Mouse (Mus musculus): ENCODE results near the gene Polr2a.

Gene Polr2a

DNA sequence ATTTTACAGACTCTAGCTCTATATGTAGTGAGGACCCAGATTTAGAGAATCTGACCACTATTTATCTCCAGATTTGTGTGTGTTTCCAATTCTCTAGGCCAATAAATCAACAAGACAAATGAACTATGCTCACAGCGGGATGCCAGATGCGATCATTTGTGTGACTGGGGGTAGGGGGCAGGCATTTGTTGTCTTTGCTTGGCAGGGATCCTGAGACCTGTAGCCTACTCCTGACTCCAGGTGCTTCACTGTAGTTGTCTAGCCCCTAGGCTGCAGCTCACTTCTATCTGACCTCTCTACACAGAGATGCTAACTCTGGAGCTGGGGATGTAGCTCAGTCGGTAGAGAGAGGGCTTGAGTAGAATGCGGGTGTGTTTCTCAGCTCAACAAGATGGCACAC lies 23.4 kb upstream of the Polr2a start:
- no peak for DNase-seq (ENCODE audit: low spot score)

DNA sequence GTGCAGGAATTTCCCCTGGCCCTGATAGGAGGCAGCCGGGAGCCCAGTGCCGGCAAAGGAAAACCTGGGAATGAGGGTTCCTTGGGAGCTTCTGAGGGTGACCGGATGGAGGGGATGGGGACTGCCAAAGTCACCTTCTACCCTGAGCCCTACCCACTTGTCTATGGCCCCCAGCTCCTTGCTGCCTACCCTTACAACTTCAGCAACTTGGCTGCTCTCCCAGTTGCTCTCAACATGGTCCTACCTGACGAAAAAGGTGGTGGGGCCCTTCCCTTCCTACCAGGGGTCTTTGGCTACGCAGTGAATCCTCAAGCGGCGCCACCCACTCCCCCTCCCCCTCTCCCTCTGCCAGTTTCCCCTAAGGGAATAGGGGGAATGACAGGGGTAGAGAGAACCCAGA lies 20.5 kb upstream of the Polr2a start:
- DNase-seq (ENCODE audit: low spot score): no peak

GRCm38 (mm10) chr11:69778258-69778982 lies 20.0 kb upstream of the Polr2a start:
- DNase-seq (ENCODE audit: low spot score): no peak

DNA sequence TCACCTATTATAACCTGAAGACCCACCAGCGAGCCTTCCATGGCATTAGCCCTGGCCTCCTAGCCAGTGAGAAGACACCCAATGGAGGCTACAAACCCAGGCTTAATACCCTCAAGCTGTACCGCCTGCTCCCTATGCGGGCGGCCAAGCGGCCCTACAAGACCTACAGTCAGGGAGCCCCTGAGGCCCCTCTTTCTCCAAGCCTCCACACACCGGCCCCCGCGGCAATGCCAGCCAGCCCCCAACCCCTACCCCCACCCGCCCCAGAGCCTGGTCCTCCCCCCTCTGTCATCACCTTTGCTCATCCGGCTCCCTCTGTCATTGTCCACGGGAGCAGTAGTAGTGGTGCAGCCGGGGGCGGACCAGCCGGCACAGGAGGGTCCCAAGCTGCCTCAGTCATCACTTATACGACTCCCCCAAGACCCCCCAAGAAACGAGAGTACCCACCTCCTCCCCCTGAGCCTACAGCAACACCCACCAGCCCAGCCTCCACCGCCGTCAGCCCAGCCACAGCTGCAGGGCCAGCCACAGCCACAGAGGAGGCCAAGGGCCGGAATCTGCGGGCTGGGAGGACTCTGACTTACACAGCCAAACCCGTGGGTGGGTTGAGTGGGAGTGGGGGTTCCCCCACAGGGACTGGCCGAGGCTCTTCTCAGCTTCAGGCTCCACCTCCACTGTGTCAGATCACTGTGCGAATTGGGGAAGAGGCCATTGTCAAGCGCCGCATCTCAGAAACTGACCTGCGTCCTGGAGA lies 19.2 kb upstream of the Polr2a start:
- no peak for DNase-seq (ENCODE audit: low spot score)

DNA sequence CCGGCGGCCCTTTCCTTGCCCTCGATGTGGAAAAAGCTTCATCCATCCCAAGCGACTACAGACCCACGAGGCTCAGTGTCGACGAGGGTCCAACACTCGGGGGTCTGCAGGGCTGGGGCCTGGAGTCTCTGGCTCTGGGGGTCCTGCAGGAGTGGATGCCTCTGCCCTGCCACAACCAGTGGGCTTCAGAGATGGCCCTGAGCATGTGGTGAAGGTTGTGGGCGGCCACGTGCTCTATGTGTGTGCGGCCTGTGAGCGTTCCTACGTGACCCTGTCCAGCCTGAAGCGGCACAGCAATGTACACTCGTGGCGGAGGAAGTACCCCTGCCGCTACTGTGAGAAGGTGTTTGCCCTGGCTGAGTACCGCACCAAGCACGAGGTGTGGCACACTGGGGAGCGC lies 18.1 kb upstream of the Polr2a start:
- no peak for DNase-seq (ENCODE audit: low spot score)

DNA sequence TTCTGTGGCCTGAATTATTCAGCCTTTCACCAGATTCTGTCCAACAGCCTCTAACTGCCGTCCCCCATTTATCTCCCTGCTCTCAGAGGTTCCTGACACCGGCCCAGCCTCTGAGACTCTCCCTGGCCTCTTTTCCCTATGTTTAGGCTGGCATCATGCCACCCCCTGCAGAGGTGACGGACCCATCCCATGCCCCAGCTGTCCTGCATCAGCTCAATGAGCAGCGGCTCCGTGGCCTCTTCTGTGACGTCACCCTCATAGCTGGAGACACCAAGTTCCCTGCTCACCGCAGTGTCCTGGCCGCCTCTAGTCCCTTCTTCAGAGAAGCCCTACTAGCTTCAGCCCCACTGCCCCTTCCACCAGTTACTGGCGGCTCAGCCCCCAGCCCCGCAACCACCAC lies 17.3 kb upstream of the Polr2a start:
- no peak for DNase-seq (ENCODE audit: low spot score)

DNA sequence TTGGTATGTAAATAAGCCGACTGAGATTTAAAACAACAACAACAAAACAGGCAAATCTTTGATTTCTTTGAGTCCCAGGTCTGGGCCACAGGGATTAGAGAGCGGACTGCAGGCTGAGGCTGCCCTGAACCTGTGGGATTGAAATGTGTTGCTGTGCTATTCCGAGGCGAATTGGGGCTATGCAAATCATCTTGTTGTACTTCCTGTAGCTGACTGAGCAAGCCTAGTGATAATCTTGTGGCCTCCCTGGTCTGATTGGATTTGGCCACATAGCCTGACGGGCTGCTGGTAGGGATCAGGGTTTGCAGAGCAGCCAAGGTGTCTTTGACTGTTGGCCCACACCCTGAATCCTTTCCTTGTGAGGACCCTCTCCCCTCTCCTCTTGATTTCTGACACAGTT lies 16.5 kb upstream of the Polr2a start:
- DNase-seq (ENCODE audit: low spot score): no peak

GRCm38 (mm10) chr11:69767625-69767909 lies 9.1 kb upstream of the Polr2a start:
- no peak for DNase-seq (ENCODE audit: low spot score)

- DNase-seq (ENCODE audit: low spot score): no peak
These were observed 8.6 kb upstream of the Polr2a start for GRCm38 (mm10) chr11:69766872-69767624.

DNA sequence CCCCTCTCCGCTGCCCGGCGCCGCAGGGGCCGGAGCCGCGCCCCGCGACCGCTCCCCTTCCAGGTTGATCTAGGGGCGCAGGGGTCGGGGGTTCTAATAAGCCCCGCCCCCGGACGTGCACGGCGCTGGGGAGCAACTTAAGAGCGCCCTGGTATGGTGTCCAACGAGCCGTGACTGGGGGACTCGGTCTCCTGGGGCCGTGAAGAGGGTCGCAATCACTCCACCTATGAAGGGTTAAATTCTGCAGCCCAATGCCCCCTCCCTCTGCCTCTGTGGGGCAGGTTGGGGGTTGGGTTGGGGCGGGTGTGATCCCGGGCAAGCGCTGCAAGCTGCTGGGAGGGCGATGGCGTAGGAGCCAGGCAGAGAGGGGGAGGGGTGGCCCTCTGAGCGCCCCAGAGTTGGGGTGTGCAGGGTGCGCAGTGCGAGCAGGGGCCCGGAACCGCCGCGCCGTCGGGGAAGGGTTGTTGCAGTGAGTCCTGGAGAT lies 7.7 kb upstream of the Polr2a start:
- DNase-seq (ENCODE audit: low spot score): peak; percentile 61

- peak; percentile 39 for DNase-seq (ENCODE audit: low spot score)
These were observed 7.0 kb upstream of the Polr2a start, which contains the start of gene Zbtb4 for GRCm38 (mm10) chr11:69765221-69766125. Gene Zbtb4, plus strand, starts transcription at chr11:69765912.

GRCm38 (mm10) chr11:69763551-69763950 lies 5.1 kb upstream of the Polr2a start:
- DNase-seq (ENCODE audit: low spot score): no peak

GRCm38 (mm10) chr11:69761868-69762267 lies 3.4 kb upstream of the Polr2a start, which contains the start of gene Slc35g3:
Gene Slc35g3, minus strand, starts transcription at chr11:69761968.
- no peak for DNase-seq (ENCODE audit: low spot score)

GRCm38 (mm10) chr11:69760901-69761200 lies 2.4 kb upstream of the Polr2a start:
- no peak for DNase-seq (ENCODE audit: low spot score)

- no peak for DNase-seq (ENCODE audit: low spot score)
These were observed 1.9 kb upstream of the Polr2a start for GRCm38 (mm10) chr11:69760160-69760900.

DNA sequence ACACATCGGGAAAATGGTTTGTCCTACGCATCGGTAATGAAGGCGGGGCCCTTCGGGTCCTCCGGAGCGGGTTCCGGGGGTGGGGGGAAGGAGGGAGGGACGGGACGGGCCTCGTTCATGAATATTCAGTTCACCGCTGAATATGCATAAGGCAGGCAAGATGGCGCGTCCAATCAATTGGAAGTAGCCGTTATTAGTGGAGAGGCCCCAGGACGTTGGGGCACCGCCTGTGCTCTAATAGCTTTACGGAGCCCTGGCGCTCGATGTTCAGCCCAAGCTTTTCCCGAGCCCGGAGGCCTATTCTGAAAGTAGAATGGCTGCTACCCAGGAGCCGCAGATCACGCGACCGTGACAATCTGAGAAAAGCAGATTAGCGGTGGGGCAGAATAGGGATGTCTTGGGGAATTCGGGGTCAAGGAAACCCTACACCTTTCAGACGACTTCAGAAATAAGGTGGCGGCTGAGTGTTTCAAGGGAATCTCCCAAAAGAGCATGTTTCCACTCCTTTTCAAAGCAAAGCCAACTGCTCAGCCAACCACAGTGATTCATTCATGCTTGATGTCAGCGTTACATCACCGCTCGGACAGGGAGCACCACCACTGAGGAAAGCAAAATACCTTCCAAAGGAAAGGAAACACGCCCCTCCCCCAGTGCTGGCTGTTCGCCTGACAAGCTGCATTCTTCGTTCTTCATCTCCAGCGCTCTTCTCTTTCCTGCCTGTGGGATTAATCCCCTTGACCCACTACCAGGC lies 709 bp upstream of the Polr2a start:
- DNase-seq (ENCODE audit: low spot score): peak; percentile 96

- peak; percentile 94 for DNase-seq (ENCODE audit: low spot score)
These were observed 364 bp downstream of the Polr2a start for GRCm38 (mm10) chr11:69758090-69758456.

DNA sequence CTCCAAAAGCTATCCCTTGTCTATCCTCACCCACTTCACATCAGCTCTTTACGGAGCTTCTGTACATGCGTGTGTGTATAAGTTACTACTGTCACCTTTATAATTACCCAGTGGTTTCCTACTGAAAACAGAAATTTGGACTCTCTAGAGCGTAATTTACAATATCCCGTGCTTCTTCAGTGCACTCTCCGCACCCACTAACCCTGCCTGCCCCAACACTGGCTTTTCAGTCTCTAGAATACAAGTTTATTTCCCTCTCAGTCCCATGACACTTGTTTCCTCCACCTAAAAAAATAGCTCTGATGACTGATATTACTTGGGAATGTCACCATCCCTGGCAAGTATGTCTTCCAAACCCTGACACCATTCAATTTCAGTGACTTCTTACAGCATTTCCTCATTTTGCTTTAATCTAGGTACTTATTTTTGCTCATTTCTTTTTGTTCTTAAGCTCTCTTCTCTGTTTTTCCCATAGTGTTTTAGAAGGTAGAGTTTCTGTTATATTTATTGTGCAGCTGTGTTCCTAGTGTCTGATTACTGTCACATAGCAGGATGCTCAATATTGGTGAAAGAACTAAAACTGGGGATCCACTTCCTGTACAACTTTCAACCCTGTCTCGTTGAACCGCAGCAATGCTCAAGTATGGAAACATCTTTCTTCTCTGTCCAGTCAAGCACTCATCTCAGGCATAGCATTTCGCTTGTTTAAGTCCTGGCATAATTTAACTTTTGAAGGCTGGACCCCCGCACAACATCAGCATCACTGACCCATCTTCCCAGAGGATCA lies 941 bp downstream of the Polr2a start:
- DNase-seq (ENCODE audit: low spot score): no peak

DNA sequence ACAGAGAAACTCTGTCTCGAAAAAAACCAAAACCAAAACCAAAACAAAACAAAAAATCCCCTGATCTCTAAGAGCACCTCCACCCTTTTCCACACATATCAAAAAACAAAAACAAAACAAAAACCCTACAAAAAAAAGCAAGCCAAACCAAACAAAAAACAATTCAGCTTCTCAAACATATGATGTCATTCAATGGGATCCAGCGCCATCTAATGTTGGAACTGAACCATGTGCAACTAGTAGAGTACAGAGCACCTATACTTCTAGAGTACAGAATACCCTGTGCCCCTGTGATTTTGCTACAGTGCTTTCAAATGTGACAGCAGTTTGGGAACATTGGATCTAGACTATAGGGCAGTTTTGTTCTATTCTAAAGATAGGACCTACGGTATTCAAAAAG lies 3.7 kb downstream of the Polr2a start:
- DNase-seq (ENCODE audit: low spot score): peak; percentile 77

- DNase-seq (ENCODE audit: low spot score): no peak
These were observed 4.2 kb downstream of the Polr2a start for GRCm38 (mm10) chr11:69754233-69754632.
